Mouse (Mus musculus): ENCODE measurements around the gene Kcnq1. TPM values are rescaled to one million over a fixed set of nuclear protein-coding genes. Genes with fewer than 3 reads are reported as not detected.
A peak's percentile ranks its signal among the peaks of the same experiment; 100 is the strongest.

Kcnq1 gene
- polyA plus RNA-seq, 1 experiment from 2014 or later, result 1.1 TPM

- no peak for ATAC-seq (ENCODE audit: low FRiP score)
- H3K9me3 ChIP-seq (ENCODE audit: control insufficient read depth, low read length), result no peaks in the 10 kb centered on the region
- H3K4me3 ChIP-seq (ENCODE audit: low read depth, low read length), result no peak overlapping the region
- no peaks in the 10 kb centered on the region for H3K27me3 ChIP-seq (ENCODE audit: control insufficient read depth, insufficient read depth, low read length)
- no peak overlapping the region for H3K9ac ChIP-seq (ENCODE audit: low read length)
- H3K4me2 ChIP-seq, result no peak overlapping the region
- no peaks in the 10 kb centered on the region for H3K4me1 ChIP-seq (ENCODE audit: control insufficient read depth, insufficient read depth, low read length)
- 73% methylated on average over 9 of the region's 9 CpGs for WGBS
- peak; percentile 49 for DNase-seq (ENCODE audit: low spot score, missing footprints)
- H3K27ac ChIP-seq (ENCODE audit: low read depth, low read length), result no peak overlapping the region
- H3K36me3 ChIP-seq (ENCODE audit: control insufficient read depth, insufficient read depth, low read length), result no peaks in the 10 kb centered on the region
These were observed 289.0 kb downstream of the Kcnq1 start for GRCm38 (mm10) chr7:143395113-143395563.

GRCm38 (mm10) chr7:143399756-143400155 lies 293.6 kb downstream of the Kcnq1 start:
- Histone ChIP-seq H3K9ac (ENCODE audit: low read length) (no peak overlapping the region), H3K4me3 (ENCODE audit: low read depth, low read length) (no peak overlapping the region), H3K27me3 (ENCODE audit: control insufficient read depth, insufficient read depth, low read length) (no peaks in the 10 kb centered on the region), H3K27ac (ENCODE audit: low read depth, low read length) (no peak overlapping the region), H3K36me3 (ENCODE audit: control insufficient read depth, insufficient read depth, low read length) (no peaks in the 10 kb centered on the region), H3K4me2 (no peak overlapping the region), H3K4me1 (ENCODE audit: control insufficient read depth, insufficient read depth, low read length) (peaks cover 8% of the 10 kb centered on the region; the same call in 1 of the 2 replicates), H3K9me3 (ENCODE audit: control insufficient read depth, low read length) (no peaks in the 10 kb centered on the region)
- no peak for ATAC-seq (ENCODE audit: low FRiP score)
- no peak for DNase-seq (ENCODE audit: low spot score, missing footprints)
- 88% methylated on average over 10 of the region's 10 CpGs for WGBS

- Histone ChIP-seq H3K9me3 (ENCODE audit: control insufficient read depth, low read length) (no peaks in the 10 kb centered on the region), H3K27ac (ENCODE audit: low read depth, low read length) (peak overlapping the region; percentile 14; the same call in 1 of the 2 replicates), H3K4me1 (ENCODE audit: control insufficient read depth, insufficient read depth, low read length) (peaks cover 8% of the 10 kb centered on the region; the same call in 1 of the 2 replicates), H3K4me2 (no peak overlapping the region), H3K36me3 (ENCODE audit: control insufficient read depth, insufficient read depth, low read length) (no peaks in the 10 kb centered on the region), H3K4me3 (ENCODE audit: low read depth, low read length) (no peak overlapping the region), H3K27me3 (ENCODE audit: control insufficient read depth, insufficient read depth, low read length) (no peaks in the 10 kb centered on the region), H3K9ac (ENCODE audit: low read length) (no peak overlapping the region)
- WGBS, result 37% methylated on average over 6 of the region's 6 CpGs
- DNase-seq (ENCODE audit: low spot score, missing footprints) (no peak), ATAC-seq (ENCODE audit: low FRiP score) (no peak)
These were observed 294.4 kb downstream of the Kcnq1 start for GRCm38 (mm10) chr7:143400599-143400998.

GRCm38 (mm10) chr7:143401429-143402016 lies 295.4 kb downstream of the Kcnq1 start:
- peak; percentile 80 for DNase-seq (ENCODE audit: low spot score, missing footprints)
- Histone ChIP-seq H3K4me3 (ENCODE audit: low read depth, low read length) (no peak overlapping the region), H3K36me3 (ENCODE audit: control insufficient read depth, insufficient read depth, low read length) (no peaks in the 10 kb centered on the region), H3K27ac (ENCODE audit: low read depth, low read length) (no peak overlapping the region), H3K4me2 (no peak overlapping the region), H3K9ac (ENCODE audit: low read length) (no peak overlapping the region), H3K27me3 (ENCODE audit: control insufficient read depth, insufficient read depth, low read length) (no peaks in the 10 kb centered on the region), H3K4me1 (ENCODE audit: control insufficient read depth, insufficient read depth, low read length) (peaks cover 8% of the 10 kb centered on the region; the same call in 1 of the 2 replicates), H3K9me3 (ENCODE audit: control insufficient read depth, low read length) (no peaks in the 10 kb centered on the region)
- ATAC-seq (ENCODE audit: low FRiP score), result no peak
- 73% methylated on average over 5 of the region's 5 CpGs for WGBS

GRCm38 (mm10) chr7:143404296-143404695 lies 298.1 kb downstream of the Kcnq1 start:
- Histone ChIP-seq H3K27ac (ENCODE audit: low read depth, low read length) (no peak overlapping the region), H3K9ac (ENCODE audit: low read length) (no peak overlapping the region), H3K27me3 (ENCODE audit: control insufficient read depth, insufficient read depth, low read length) (no peaks in the 10 kb centered on the region), H3K36me3 (ENCODE audit: control insufficient read depth, insufficient read depth, low read length) (no peaks in the 10 kb centered on the region), H3K4me2 (no peak overlapping the region), H3K4me3 (ENCODE audit: low read depth, low read length) (no peak overlapping the region), H3K9me3 (ENCODE audit: control insufficient read depth, low read length) (no peaks in the 10 kb centered on the region), H3K4me1 (ENCODE audit: control insufficient read depth, insufficient read depth, low read length) (peaks cover 8% of the 10 kb centered on the region; the same call in 1 of the 2 replicates)
- no peak for DNase-seq (ENCODE audit: low spot score, missing footprints)
- WGBS, result 80% methylated on average over 6 of the region's 6 CpGs
- ATAC-seq (ENCODE audit: low FRiP score), result no peak

GRCm38 (mm10) chr7:143407931-143408501 lies 301.9 kb downstream of the Kcnq1 start:
- no peak overlapping the region for H3K9ac ChIP-seq (ENCODE audit: low read length)
- no peaks in the 10 kb centered on the region for H3K36me3 ChIP-seq (ENCODE audit: control insufficient read depth, insufficient read depth, low read length)
- H3K27me3 ChIP-seq (ENCODE audit: control insufficient read depth, insufficient read depth, low read length), result no peaks in the 10 kb centered on the region
- H3K4me3 ChIP-seq (ENCODE audit: low read depth, low read length), result no peak overlapping the region
- H3K4me1 ChIP-seq (ENCODE audit: control insufficient read depth, insufficient read depth, low read length), result no peaks in the 10 kb centered on the region
- H3K4me2 ChIP-seq, result no peak overlapping the region
- no peak for ATAC-seq (ENCODE audit: low FRiP score)
- DNase-seq (ENCODE audit: low spot score, missing footprints), result peak; percentile 45
- WGBS, result 76% methylated on average over 9 of the region's 9 CpGs
- H3K9me3 ChIP-seq (ENCODE audit: control insufficient read depth, low read length), result no peaks in the 10 kb centered on the region
- no peak overlapping the region for H3K27ac ChIP-seq (ENCODE audit: low read depth, low read length)

- H3K27ac ChIP-seq (ENCODE audit: low read depth, low read length), result no peak overlapping the region
These were observed 302.5 kb downstream of the Kcnq1 start for GRCm38 (mm10) chr7:143408615-143409021.

GRCm38 (mm10) chr7:143412606-143413005 lies 306.4 kb downstream of the Kcnq1 start:
- Histone ChIP-seq H3K4me1 (ENCODE audit: control insufficient read depth, insufficient read depth, low read length) (no peaks in the 10 kb centered on the region), H3K9ac (ENCODE audit: low read length) (no peak overlapping the region), H3K27ac (ENCODE audit: low read depth, low read length) (no peak overlapping the region), H3K27me3 (ENCODE audit: control insufficient read depth, insufficient read depth, low read length) (no peaks in the 10 kb centered on the region), H3K9me3 (ENCODE audit: control insufficient read depth, low read length) (no peaks in the 10 kb centered on the region), H3K36me3 (ENCODE audit: control insufficient read depth, insufficient read depth, low read length) (no peaks in the 10 kb centered on the region), H3K4me2 (no peak overlapping the region), H3K4me3 (ENCODE audit: low read depth, low read length) (no peak overlapping the region)
- 84% methylated on average over 6 of the region's 6 CpGs for WGBS
- peak; percentile 14 for DNase-seq (ENCODE audit: low spot score, missing footprints)
- ATAC-seq (ENCODE audit: low FRiP score), result no peak

More at GRCm38 (mm10) chr7:143408615-143409021, 302.5 kb downstream of the Kcnq1 start:
- H3K9me3 ChIP-seq (ENCODE audit: control insufficient read depth, low read length), result no peaks in the 10 kb centered on the region
- no peak overlapping the region for H3K4me2 ChIP-seq
- H3K36me3 ChIP-seq (ENCODE audit: control insufficient read depth, insufficient read depth, low read length), result no peaks in the 10 kb centered on the region
- no peaks in the 10 kb centered on the region for H3K4me1 ChIP-seq (ENCODE audit: control insufficient read depth, insufficient read depth, low read length)
- DNase-seq (ENCODE audit: low spot score, missing footprints), result no peak
- WGBS, result 70% methylated on average over 13 of the region's 13 CpGs
- no peak overlapping the region for H3K4me3 ChIP-seq (ENCODE audit: low read depth, low read length)
- no peak for ATAC-seq (ENCODE audit: low FRiP score)
- no peak overlapping the region for H3K9ac ChIP-seq (ENCODE audit: low read length)
- H3K27me3 ChIP-seq (ENCODE audit: control insufficient read depth, insufficient read depth, low read length), result no peaks in the 10 kb centered on the region

GRCm38 (mm10) chr7:143415070-143415469 lies 308.9 kb downstream of the Kcnq1 start:
- no peaks in the 10 kb centered on the region for H3K9me3 ChIP-seq (ENCODE audit: control insufficient read depth, low read length)
- no peak for ATAC-seq (ENCODE audit: low FRiP score)
- H3K9ac ChIP-seq (ENCODE audit: low read length), result no peak overlapping the region
- no peak overlapping the region for H3K4me3 ChIP-seq (ENCODE audit: low read depth, low read length)
- H3K27ac ChIP-seq (ENCODE audit: low read depth, low read length), result no peak overlapping the region
- H3K4me1 ChIP-seq (ENCODE audit: control insufficient read depth, insufficient read depth, low read length), result no peaks in the 10 kb centered on the region
- peak; percentile 41 for DNase-seq (ENCODE audit: low spot score, missing footprints)
- no peaks in the 10 kb centered on the region for H3K36me3 ChIP-seq (ENCODE audit: control insufficient read depth, insufficient read depth, low read length)
- WGBS, result 60% methylated on average over 4 of the region's 4 CpGs
- no peaks in the 10 kb centered on the region for H3K27me3 ChIP-seq (ENCODE audit: control insufficient read depth, insufficient read depth, low read length)
- no peak overlapping the region for H3K4me2 ChIP-seq

Measured in midbrain, embryonic 11.5 days (tissue).